Mouse (Mus musculus) spleen, embryonic (tissue): ENCODE data around the gene Smg9.

Experiments used
- CTCF ChIA-PET: fragments of 350-600 bp; sonication (Branson Sonifier 250); formaldehyde crosslinking; loops from one replicate; lab custom pipeline; 2022; lab: Charles Lee

The Smg9 gene

GRCm38 (mm10) chr7:24439191-24439590, 39.8 kb downstream of the Smg9 start:
- CTCF ChIA-PET = interaction anchor here (0.6 kb wide), 1 partner anchor 9 kb away, joined by 25 read pairs; no protein-coding TSS in a partner anchor

- CTCF ChIA-PET = interaction anchor here (0.6 to 0.7 kb wide), 2 partner anchors 8 to 37 kb away, joined by 3 to 25 read pairs; no protein-coding TSS in a partner anchor
Observed at GRCm38 (mm10) chr7:24439891-24440290, 40.5 kb downstream of the Smg9 start.

- CTCF ChIA-PET = interaction anchor here (0.7 to 2.3 kb wide), 13 partner anchors 10 to 122 kb away, joined by 3 to 12 read pairs (median 4); partner anchors contain the start of gene Irgc1
Observed at GRCm38 (mm10) chr7:24441785-24442184, 42.4 kb downstream of the Smg9 start.

- CTCF ChIA-PET = interaction anchor here (0.7 to 2.3 kb wide), 12 partner anchors 10 to 122 kb away, joined by 3 to 12 read pairs (median 4); partner anchors contain the start of genes Irgc1 and Plaur
Observed at GRCm38 (mm10) chr7:24442313-24442712, 42.9 kb downstream of the Smg9 start.

GRCm38 (mm10) chr7:24445266-24445926, 46.0 kb downstream of the Smg9 start:
- CTCF ChIA-PET = interaction anchor here (1.2 to 2.8 kb wide), 2 partner anchors 12 to 156 kb away, joined by 3 to 11 read pairs; no protein-coding TSS in a partner anchor

- CTCF ChIA-PET = interaction anchor here (0.5 to 3.1 kb wide), 3 partner anchors 11 to 40 kb away, joined by 8 to 24 read pairs (median 11); no protein-coding TSS in a partner anchor
Observed at GRCm38 (mm10) chr7:24446697-24447340, 47.4 kb downstream of the Smg9 start.

- CTCF ChIA-PET = interaction anchor here (0.7 to 3.1 kb wide), 3 partner anchors 9 to 24 kb away, joined by 13 to 25 read pairs (median 24); partner anchors contain the start of gene Plaur
Observed at GRCm38 (mm10) chr7:24448782-24449517, 49.5 kb downstream of the Smg9 start.

- CTCF ChIA-PET = interaction anchor here (0.5 to 1.8 kb wide), 3 partner anchors 9 to 56 kb away, joined by 3 to 6 read pairs (median 4); partner anchors contain the start of genes Plaur and Zfp428
Observed at GRCm38 (mm10) chr7:24450585-24451017, 51.2 kb downstream of the Smg9 start.

GRCm38 (mm10) chr7:24451855-24452311, 52.5 kb downstream of the Smg9 start, which contains the start of gene Irgc1:
Gene Irgc1, minus strand, starts transcription at chr7:24452297.
- CTCF ChIA-PET = interaction anchor here (0.6 to 2.0 kb wide), 6 partner anchors 8 to 52 kb away, joined by 3 to 9 read pairs (median 5); no protein-coding TSS in a partner anchor

- CTCF ChIA-PET = interaction anchor here (0.6 to 1.1 kb wide), 2 partner anchors 135 to 190 kb away, joined by 3 to 4 read pairs; no protein-coding TSS in a partner anchor
Observed at GRCm38 (mm10) chr7:24454199-24454598, 54.8 kb downstream of the Smg9 start.

GRCm38 (mm10) chr7:24455726-24456125, 56.3 kb downstream of the Smg9 start:
- CTCF ChIA-PET = interaction anchor here (0.7 to 1.0 kb wide), 2 partner anchors 14 to 21 kb away, joined by 3 to 12 read pairs; no protein-coding TSS in a partner anchor

GRCm38 (mm10) chr7:24457726-24458370, 58.4 kb downstream of the Smg9 start:
- CTCF ChIA-PET = interaction anchor here (0.7 to 1.5 kb wide), 5 partner anchors 10 to 44 kb away, joined by 3 to 13 read pairs (median 8); no protein-coding TSS in a partner anchor

GRCm38 (mm10) chr7:24459440-24459839, 60.0 kb downstream of the Smg9 start:
- CTCF ChIA-PET = interaction anchor here (0.6 to 1.4 kb wide), 3 partner anchors 8 to 15 kb away, joined by 3 to 6 read pairs (median 3); no protein-coding TSS in a partner anchor

GRCm38 (mm10) chr7:24459843-24460242, 60.4 kb downstream of the Smg9 start:
- CTCF ChIA-PET = interaction anchor here (1.0 to 1.4 kb wide), 2 partner anchors 9 kb away, joined by 3 to 6 read pairs; no protein-coding TSS in a partner anchor

- CTCF ChIA-PET = interaction anchor here (0.6 to 1.8 kb wide), 5 partner anchors 12 to 46 kb away, joined by 3 to 15 read pairs (median 4); no protein-coding TSS in a partner anchor
Observed at GRCm38 (mm10) chr7:24461376-24462051, 62.1 kb downstream of the Smg9 start.

GRCm38 (mm10) chr7:24462388-24463319, 63.2 kb downstream of the Smg9 start, which contains the start of gene Plaur:
Gene Plaur, plus strand, starts transcription at chr7:24462484.
- CTCF ChIA-PET = interaction anchor here (0.6 to 1.6 kb wide), 7 partner anchors 11 to 196 kb away, joined by 3 to 15 read pairs (median 4); no protein-coding TSS in a partner anchor

GRCm38 (mm10) chr7:24466835-24467234, 67.4 kb downstream of the Smg9 start:
- CTCF ChIA-PET = interaction anchor here (1.2 to 1.7 kb wide), 2 partner anchors 25 to 35 kb away, joined by 3 to 8 read pairs; no protein-coding TSS in a partner anchor

GRCm38 (mm10) chr7:24467886-24468285, 68.5 kb downstream of the Smg9 start:
- CTCF ChIA-PET = interaction anchor here (0.5 to 1.7 kb wide), 8 partner anchors 8 to 789 kb away, joined by 3 to 7 read pairs (median 3); partner anchors contain the start of gene Irgc1
